Mouse (Mus musculus) adrenal gland, adult 8-10 months (tissue): ENCODE measurements around the gene Gm29049. TPM values are rescaled to one million over a fixed set of nuclear protein-coding genes. Genes with fewer than 3 reads are reported as not detected.
"Not testable (repeated sequence)": the region's sequence is repeated elsewhere in the genome, so short reads cannot be mapped to it uniquely, and the experiment has no call there.

Experiments used
- DNase-seq: peaks from one replicate; pipeline ENCODE4 v3.0.0; 2022
- total RNA-seq, 4 experiments: library from RNA; stranded (reverse); gene quantifications; 2 replicates each; pipeline ENCODE4 v1.2.4; 2022

Gene Gm29049
- not detected for total RNA-seq

- not testable (repeated sequence) for DNase-seq
Measured at GRCm38 (mm10) chrY:7997068-7997467, at the start of gene Gm29049. Gm29049 (minus strand) TSS chrY:7997168.

Other genes with a start within 250 kb of the Gm29049 start
- gene Gm20825, start 74.3 kb upstream of the Gm29049 start, total RNA-seq: not detected